17 mouse cellular contexts compared by ENCODE assay signal in genomic region chr8:11457278-11457677, GRCm38 (mm10). TPM values are rescaled to one million over a fixed set of nuclear protein-coding genes. Genes with fewer than 3 reads are reported as not detected.
DNase-seq lines count a peak whose midpoint lies in the region; ATAC-seq lines count a peak whose summit lies in the region.
"Had no signal": no experiment of that assay in that cellular context is flagged by ENCODE, and none has a peak within 500 bp of the region (broad histone marks: within the 10 kb centered on the region; RNA-seq: fewer than 3 reads in every experiment).

No protein-coding gene starts in this region.

- no peak overlapping the region for H3K4me2 ChIP-seq in heart, embryonic 14.5 days (ENCODE audit: low read length)
- H3K4me2 ChIP-seq in kidney, embryonic 15.5 days: no peak overlapping the region
- no peak overlapping the region for H3K4me2 ChIP-seq in lung, embryonic 16.5 days (ENCODE audit: low read depth, low read length)
- H3K4me2 ChIP-seq: hindbrain, embryonic 15.5 days; limb, embryonic 13.5 days; midbrain, embryonic 13.5 days had no signal

- peaks cover 21 to 44% of the 10 kb centered on the region in 2 experiments for H3K4me1 ChIP-seq in heart, embryonic 14.5 days (ENCODE audit: control insufficient read depth in 2 of 2, insufficient read depth in 2 of 2, low read length in 2 of 2)
- peaks cover 61% of the 10 kb centered on the region for H3K4me1 ChIP-seq in kidney, embryonic 15.5 days
- peaks cover 30% of the 10 kb centered on the region for H3K4me1 ChIP-seq in lung, embryonic 16.5 days (replicated peaks; ENCODE audit: control insufficient read depth, insufficient read depth, low read length)
- peaks cover 14% of the 10 kb centered on the region for H3K4me1 ChIP-seq in brown adipose tissue, adult 24 weeks (ENCODE audit: control insufficient read depth, insufficient read depth, insufficient read length, low read length)
- H3K4me1 ChIP-seq: hindbrain, embryonic 15.5 days had no signal

- no peaks in the 10 kb centered on the region for H3K27me3 ChIP-seq in heart, embryonic 14.5 days (ENCODE audit: control insufficient read depth, insufficient read depth, low read length)
- H3K27me3 ChIP-seq in kidney, embryonic 15.5 days: no peaks in the 10 kb centered on the region
- H3K27me3 ChIP-seq in lung, embryonic 16.5 days (ENCODE audit: control insufficient read depth, insufficient read depth, low read depth, low read length): no peaks in the 10 kb centered on the region
- H3K27me3 ChIP-seq: hindbrain, embryonic 15.5 days; limb, embryonic 13.5 days; midbrain, embryonic 13.5 days had no signal

- intact Hi-C loops in heart, postnatal 36 days (cut with DNase I): no loop called here

- H3K27ac ChIP-seq in heart, embryonic 14.5 days (replicated peaks in 1 of 2; ENCODE audit: control insufficient read depth in 1 of 2, insufficient read depth in 1 of 2, low read depth in 2 of 2, low read length in 2 of 2): peak overlapping the region; percentile 43 to 66
- H3K27ac ChIP-seq in kidney, embryonic 15.5 days: peak overlapping the region; percentile 85
- H3K27ac ChIP-seq in lung, embryonic 16.5 days (ENCODE audit: low read length): peak overlapping the region; percentile 50
- peak overlapping the region; percentile 41; the same call in 1 of the 2 replicates for H3K27ac ChIP-seq in brown adipose tissue, adult 24 weeks (replicated peaks; ENCODE audit: low read depth, low read length)
- H3K27ac ChIP-seq: hindbrain, embryonic 15.5 days; limb, embryonic 13.5 days; macrophage; midbrain, embryonic 13.5 days had no signal

- H3K36me3 ChIP-seq in heart, embryonic 14.5 days (ENCODE audit: control insufficient read depth, insufficient read depth, low read length): peaks cover 19% of the 10 kb centered on the region
- H3K36me3 ChIP-seq in kidney, embryonic 15.5 days: no peaks in the 10 kb centered on the region
- no peaks in the 10 kb centered on the region for H3K36me3 ChIP-seq in lung, embryonic 16.5 days (ENCODE audit: control insufficient read depth, insufficient read depth, low read length)
- H3K36me3 ChIP-seq: hindbrain, embryonic 15.5 days; limb, embryonic 13.5 days; midbrain, embryonic 13.5 days had no signal

- no peak for ATAC-seq in heart, embryonic 14.5 days (ENCODE audit: insufficient number of reproducible peaks, insufficient read depth, low FRiP score, low read depth)
- ATAC-seq in kidney, embryonic 15.5 days (replicated peaks; ENCODE audit: low FRiP score): no peak
- no peak for ATAC-seq in lung, embryonic 16.5 days (ENCODE audit: low read depth)
- ATAC-seq: midbrain, embryonic 13.5 days had no signal

- H3K9me3 ChIP-seq in heart, embryonic 14.5 days (ENCODE audit: control insufficient read depth, low read length): no peaks in the 10 kb centered on the region
- H3K9me3 ChIP-seq in kidney, embryonic 15.5 days (replicated peaks): no peaks in the 10 kb centered on the region
- H3K9me3 ChIP-seq in lung, embryonic 16.5 days (ENCODE audit: control insufficient read depth, low read length): no peaks in the 10 kb centered on the region
- H3K9me3 ChIP-seq: hindbrain, embryonic 15.5 days; limb, embryonic 13.5 days; midbrain, embryonic 13.5 days had no signal

- 50% methylated on average over 3 of the region's 3 CpGs for WGBS in heart, embryonic 14.5 days
- WGBS in kidney, embryonic 15.5 days: 69% methylated on average over 3 of the region's 3 CpGs
- 50% methylated on average over 3 of the region's 3 CpGs for WGBS in lung, embryonic 16.5 days

- H3K9ac ChIP-seq in heart, embryonic 14.5 days (ENCODE audit: low read length): no peak overlapping the region
- no peak overlapping the region for H3K9ac ChIP-seq in kidney, embryonic 15.5 days
- H3K9ac ChIP-seq in lung, embryonic 16.5 days (ENCODE audit: low read length): no peak overlapping the region
- H3K9ac ChIP-seq: hindbrain, embryonic 15.5 days; limb, embryonic 13.5 days; midbrain, embryonic 13.5 days had no signal

- DNase-seq in heart, postnatal 36 days: no peak
- no peak for DNase-seq in kidney, adult 11 months
- no peak for DNase-seq in lung, postnatal 14 days
- DNase-seq in adrenal gland, postnatal 25 days: no peak
- DNase-seq: gastrocnemius, postnatal 10 days; heart, postnatal 14 days; kidney, adult 8-10 months; thymus, postnatal 25 days had no signal

- H3K4me3 ChIP-seq in heart, embryonic 14.5 days (ENCODE audit: control insufficient read depth in 1 of 2, insufficient read depth in 1 of 2, low read depth in 1 of 2, low read length in 2 of 2): no peak overlapping the region
- no peak overlapping the region for H3K4me3 ChIP-seq in kidney, embryonic 15.5 days (replicated peaks)
- no peak overlapping the region for H3K4me3 ChIP-seq in lung, embryonic 16.5 days (ENCODE audit: low read length)
- H3K4me3 ChIP-seq in brown adipose tissue, adult 24 weeks (ENCODE audit: insufficient read depth, low read depth, low read length): no peak overlapping the region
- H3K4me3 ChIP-seq: hindbrain, embryonic 15.5 days; limb, embryonic 13.5 days; midbrain, embryonic 13.5 days had no signal

RNA-seq across cellular contexts. Expression of gene Rab20, which starts 21.2 kb away (rescaled TPM):
- 39.3 and 39.7 TPM in 2 replicates for polyA plus RNA-seq in heart, embryonic 14.5 days (2014; fragmentation: Nextera tagmentation; extraction: Ambion mirVana)
- 10 to 100 TPM; 26.9 to 32.1 TPM for total RNA-seq in heart, postnatal 36 days (2021)
- 24.2 and 26.5 TPM in 2 replicates for polyA plus RNA-seq in kidney, embryonic 15.5 days (2015; fragmentation: Nextera tagmentation; extraction: Ambion mirVana)
- polyA plus RNA-seq in lung, embryonic 16.5 days (2015; fragmentation: Nextera tagmentation; extraction: Ambion mirVana): 13.2 and 14.4 TPM in 2 replicates
- 1.6 and 3.2 TPM in 2 replicates for polyA plus RNA-seq in brown adipose tissue, adult 24 weeks (2012; ENCODE audit: insufficient read depth, insufficient read length, missing spikeins)
- 10.6 and 11.4 TPM in 2 replicates for total RNA-seq in adrenal gland, postnatal 25 days (2021)
- polyA plus RNA-seq: neural tube, embryonic 14.5 days had no signal

RNA-seq across cellular contexts. Expression of gene Naxd, which starts 40.0 kb away (rescaled TPM):
- 74.5 and 82.8 TPM in 2 replicates for polyA plus RNA-seq in heart, embryonic 14.5 days (2014; fragmentation: Nextera tagmentation; extraction: Ambion mirVana)
- total RNA-seq in heart, postnatal 36 days (2021): 10 to 100 TPM; 35.6 to 39.7 TPM
- 119 and 121 TPM in 2 replicates for polyA plus RNA-seq in kidney, embryonic 15.5 days (2015; fragmentation: Nextera tagmentation; extraction: Ambion mirVana)
- polyA plus RNA-seq in lung, embryonic 16.5 days (2015; fragmentation: Nextera tagmentation; extraction: Ambion mirVana): 164 and 169 TPM in 2 replicates
- polyA plus RNA-seq in brown adipose tissue, adult 24 weeks (2012; ENCODE audit: insufficient read depth, insufficient read length, missing spikeins): 65.0 and 69.8 TPM in 2 replicates
- total RNA-seq in adrenal gland, postnatal 25 days (2021): 75.0 and 77.5 TPM in 2 replicates
